Mouse (Mus musculus) midbrain, postnatal 0 days (tissue): ENCODE measurements at regions not wholly inside any gene's neighbourhood (a gene's known extent, or its start where the extent isn't known, plus 50 kb on each side); places are given as distances from the start of the nearest gene placed in this dataset.

Source experiments
- ATAC-seq: fragments of 200-750 bp; cut with Nextera tagmentation; 2 replicates; pipeline ENCODE4 v1.8.0; 2017; ENCODE audit warnings: moderate number of reproducible peaks, mild to moderate bottlenecking, moderate TSS enrichment, moderate library complexity; ENCODE audit not compliant: low FRiP score
- DNase-seq: peaks from one replicate; pipeline ENCODE4 v3.0.0-alpha.2; 2015; ENCODE audit warnings: low spot score
- H3K27ac ChIP-seq: fragments of 300-500 bp; sonication (generic); 2 replicates; pipeline ENCODE4 v1.5.1; 2014; ENCODE audit warnings: low read depth, mild to moderate bottlenecking, low read length, mixed read lengths
- H3K27me3 ChIP-seq: fragments of 300-500 bp; sonication (generic); 2 replicates; pipeline ENCODE4 v1.6.1; 2014; ENCODE audit warnings: low read length, control low read depth, mixed read lengths; ENCODE audit not compliant: insufficient read depth
- H3K36me3 ChIP-seq: fragments of 300-500 bp; sonication (generic); 2 replicates; pipeline ENCODE4 v1.6.1; 2014; ENCODE audit warnings: low read length, control low read depth, mixed read lengths; ENCODE audit not compliant: insufficient read depth
- H3K4me1 ChIP-seq: fragments of 300-500 bp; sonication (generic); 2 replicates; pipeline ENCODE4 v1.6.1; 2014; ENCODE audit warnings: mild to moderate bottlenecking, control low read depth, antibody characterized with exemption, low read length, mixed read lengths; ENCODE audit not compliant: insufficient read depth
- H3K4me2 ChIP-seq: fragments of 300-500 bp; sonication (generic); 2 replicates; pipeline ENCODE4 v1.6.1; 2014; ENCODE audit warnings: low read depth, mild to moderate bottlenecking, low read length, mixed read lengths; ENCODE audit not compliant: poor library complexity, severe bottlenecking
- H3K4me3 ChIP-seq: fragments of 300-500 bp; sonication (generic); 2 replicates; pipeline ENCODE4 v1.5.1; 2014; ENCODE audit warnings: low read depth, mild to moderate bottlenecking, low read length, moderate library complexity
- H3K9ac ChIP-seq: fragments of 300-500 bp; sonication (generic); replicated peaks from 2 replicates; pipeline ENCODE4 v1.6.1; 2014; ENCODE audit warnings: mild to moderate bottlenecking, low read length, moderate library complexity, mixed read lengths; ENCODE audit not compliant: poor library complexity, severe bottlenecking
- H3K9me3 ChIP-seq: fragments of 300-500 bp; sonication (generic); 2 replicates; pipeline ENCODE4 v1.6.1; 2016; ENCODE audit warnings: low read length, control low read depth
- CTCF ChIP-seq: IDR thresholded peaks from 2 replicates; pipeline ENCODE4 v1.5.1; 2016; ENCODE audit warnings: antibody characterized with exemption, mild to moderate bottlenecking
- WGBS: fragments of 180-500 bp; shearing (Covaris S2); extraction: QIAGEN DNeasy Blood & Tissue Kit; methylation state at CpG from one replicate; pipeline ENCODE4 v1.1.7; 2014; 5-methylcytosine and 5-hydroxymethylcytosine counted together

GRCm38 (mm10) chr1:57055976-57056375 lies 77.5 kb upstream of the Satb2 start:
- no peak for TF ChIP-seq CTCF
- no peak overlapping the region for H3K9ac ChIP-seq
- H3K9me3 ChIP-seq, result no peaks in the 10 kb centered on the region
- ATAC-seq, result no peak
- WGBS, result 78% methylated on average over 9 of the region's 9 CpGs
- H3K27ac ChIP-seq, result no peak overlapping the region
- no peak overlapping the region for H3K4me2 ChIP-seq
- no peaks in the 10 kb centered on the region for H3K36me3 ChIP-seq
- no peak overlapping the region for H3K4me3 ChIP-seq
- no peaks in the 10 kb centered on the region for H3K4me1 ChIP-seq
- DNase-seq, result no peak
- H3K27me3 ChIP-seq, result no peaks in the 10 kb centered on the region; the same call in 1 of the 2 replicates

GRCm38 (mm10) chr1:57059216-57059615 lies 80.8 kb upstream of the Satb2 start:
- no peak for ATAC-seq
- H3K27ac ChIP-seq, result no peak overlapping the region
- no peak for TF ChIP-seq CTCF
- no peak overlapping the region for H3K9ac ChIP-seq
- no peaks in the 10 kb centered on the region for H3K36me3 ChIP-seq
- WGBS, result 23% methylated on average over 3 of the region's 3 CpGs
- H3K4me2 ChIP-seq, result no peak overlapping the region
- H3K4me1 ChIP-seq, result no peaks in the 10 kb centered on the region
- no peak overlapping the region for H3K4me3 ChIP-seq
- no peaks in the 10 kb centered on the region for H3K9me3 ChIP-seq
- DNase-seq, result no peak
- no peaks in the 10 kb centered on the region; the same call in 1 of the 2 replicates for H3K27me3 ChIP-seq

- Histone ChIP-seq H3K9me3 (no peaks in the 10 kb centered on the region), H3K4me3 (no peak overlapping the region), H3K4me1 (no peaks in the 10 kb centered on the region), H3K4me2 (no peak overlapping the region), H3K27me3 (no peaks in the 10 kb centered on the region), H3K9ac (no peak overlapping the region), H3K27ac (no peak overlapping the region), H3K36me3 (no peaks in the 10 kb centered on the region)
- no peak for ATAC-seq
- no peak for TF ChIP-seq CTCF
- WGBS, result 77% methylated on average over 3 of the region's 3 CpGs
- no peak for DNase-seq
Observed at GRCm38 (mm10) chr1:57075221-57075620, 96.8 kb upstream of the Satb2 start.

- ATAC-seq, result no peak
- Histone ChIP-seq H3K27me3 (no peaks in the 10 kb centered on the region), H3K27ac (no peak overlapping the region), H3K9me3 (no peaks in the 10 kb centered on the region), H3K4me3 (no peak overlapping the region), H3K4me1 (no peaks in the 10 kb centered on the region), H3K9ac (no peak overlapping the region), H3K4me2 (no peak overlapping the region), H3K36me3 (no peaks in the 10 kb centered on the region)
- WGBS, result 63% methylated on average over 8 of the region's 8 CpGs
- DNase-seq, result no peak
- TF ChIP-seq CTCF, result no peak
Observed at GRCm38 (mm10) chr1:57076696-57077095, 98.2 kb upstream of the Satb2 start.

- H3K4me2 ChIP-seq, result no peak overlapping the region
- H3K4me1 ChIP-seq, result no peaks in the 10 kb centered on the region
- ATAC-seq (no peak), DNase-seq (no peak)
- TF ChIP-seq CTCF, result no peak
- H3K27me3 ChIP-seq, result no peaks in the 10 kb centered on the region
- no peaks in the 10 kb centered on the region for H3K9me3 ChIP-seq
- WGBS, result 73% methylated on average over 4 of the region's 4 CpGs
- no peak overlapping the region for H3K4me3 ChIP-seq
- H3K9ac ChIP-seq, result no peak overlapping the region
- H3K36me3 ChIP-seq, result no peaks in the 10 kb centered on the region
- no peak overlapping the region for H3K27ac ChIP-seq
Observed at GRCm38 (mm10) chr1:57080306-57080705, 101.9 kb upstream of the Satb2 start.

- no peak overlapping the region for H3K27ac ChIP-seq
- H3K36me3 ChIP-seq, result no peaks in the 10 kb centered on the region
- ATAC-seq, result no peak
- 16% methylated on average over 17 of the region's 17 CpGs for WGBS
- DNase-seq, result no peak
- no peaks in the 10 kb centered on the region for H3K27me3 ChIP-seq
- peak overlapping the region; percentile 11 for H3K4me3 ChIP-seq
- H3K4me2 ChIP-seq, result peak overlapping the region; percentile 40
- TF ChIP-seq CTCF, result no peak
- H3K9me3 ChIP-seq, result no peaks in the 10 kb centered on the region
- no peak overlapping the region for H3K9ac ChIP-seq
- no peaks in the 10 kb centered on the region for H3K4me1 ChIP-seq
Observed at GRCm38 (mm10) chr1:57083134-57083533, 104.7 kb upstream of the Satb2 start.
